Mouse (Mus musculus) megakaryocyte, embryonic 14.5 days (primary cell): ENCODE data around the gene Ptcd1.

Experiments used
- FLI1 ChIP-seq: IDR thresholded peaks from 2 replicates; pipeline ENCODE4 v1.6.1; 2012; ENCODE audit warnings: low read length, inconsistent platforms, mixed read lengths
- GATA1 ChIP-seq: IDR thresholded peaks from 3 replicates; pipeline ENCODE4 v1.6.1; 2012; ENCODE audit warnings: mixed read lengths, low read length, inconsistent platforms, borderline replicate concordance

- TF ChIP-seq GATA1: no peak
- TF ChIP-seq FLI1: no peak
Measured at GRCm38 (mm10) chr5:145190373-145190772, 23.5 kb upstream of the Ptcd1 start.
